Mouse (Mus musculus) subcutaneous adipose tissue, adult 2 months (tissue): ENCODE data around the gene Tmc8. TPM values are rescaled to one million over a fixed set of nuclear protein-coding genes. Genes with fewer than 3 reads are reported as not detected.

Experiments
- polyA plus RNA-seq: library from polyadenylated mRNA; depleted of rRNA; stranded (reverse); fragments of >200 nt; gene quantifications from 2 replicates; pipeline ENCODE4 v1.2.3, GENCODE M21; 2012; ENCODE audit warnings: low replicate concordance; rRNA removed

Tmc8 gene
- polyA plus RNA-seq, result 7.0 and 14.5 TPM in 2 replicates

DNA sequence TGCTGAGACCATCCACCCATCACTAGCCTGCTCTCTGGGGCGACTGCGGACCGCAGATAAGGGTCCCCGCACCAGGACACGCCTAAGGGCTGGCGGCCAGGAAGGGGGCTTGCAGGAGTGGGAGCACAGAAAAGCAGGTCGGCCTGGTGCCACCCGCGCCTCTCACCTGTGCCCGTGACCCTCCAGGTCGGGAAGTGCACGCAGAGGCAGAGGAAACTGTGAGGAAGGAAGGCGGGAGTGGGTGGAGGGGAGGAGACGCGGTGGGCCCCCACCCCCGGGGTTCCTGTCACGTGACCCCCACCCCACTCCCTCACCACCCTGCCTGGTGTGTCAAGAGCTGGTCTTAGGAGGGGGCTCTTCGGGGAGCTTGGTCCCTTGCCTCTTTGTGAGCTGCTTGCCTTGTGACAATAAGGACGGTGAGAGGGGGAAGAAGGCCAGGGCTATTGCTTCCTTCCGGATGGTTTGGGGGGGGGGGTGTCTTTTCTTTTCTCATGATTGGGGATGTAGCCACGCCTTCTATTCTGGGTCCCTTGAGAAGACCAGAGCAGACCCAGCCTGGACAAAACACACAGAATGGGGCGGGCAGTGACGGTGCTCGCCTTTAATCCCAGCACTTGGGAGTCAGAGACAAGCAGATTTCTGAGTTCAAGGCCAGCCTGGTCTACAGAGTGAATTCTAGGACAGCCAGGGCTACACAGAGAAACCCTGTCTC is at the start of gene Tmc8, which contains the start of gene Tmc6:
TSS of gene Tmc8 (plus strand) at position 84 of the 712 bp plus-strand sequence.
TSS of gene Tmc6 (minus strand) at position 206 of the 712 bp plus-strand sequence.

DNA sequence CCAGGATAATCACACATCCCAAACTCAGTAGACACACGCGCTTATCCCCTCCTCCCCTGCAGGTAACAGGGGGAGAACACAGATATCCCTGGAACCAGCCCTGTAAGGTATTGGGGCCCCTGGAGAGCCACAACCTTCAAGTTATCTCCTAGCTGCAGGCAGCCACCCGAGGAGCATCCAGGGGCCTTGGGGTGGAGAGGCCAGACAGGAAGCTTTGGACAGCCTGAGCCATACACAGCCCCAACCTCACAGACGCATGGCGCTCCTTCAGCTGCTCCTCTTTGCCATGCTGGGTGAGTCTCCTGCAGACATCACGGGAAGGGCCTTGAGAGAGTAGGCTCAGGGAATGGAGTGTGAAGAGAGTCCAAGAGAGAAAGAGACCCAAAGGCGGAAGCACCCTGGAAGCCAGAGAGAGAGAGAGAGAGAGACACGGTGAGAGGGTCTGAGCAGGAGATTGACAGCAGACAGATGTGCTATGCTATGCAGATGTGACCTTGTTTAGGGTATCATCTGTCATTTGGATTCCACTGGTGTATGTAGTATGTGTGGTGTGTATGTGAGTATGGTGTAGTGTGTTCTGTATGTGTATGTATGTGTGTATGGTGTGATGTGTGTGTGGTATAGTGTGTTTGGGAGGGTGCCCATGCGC is 15.8 kb downstream of the Tmc8 start, which contains the start of gene 6030468B19Rik:
TSS of gene 6030468B19Rik (plus strand) at position 150 of the 649 bp plus-strand sequence.

DNA sequence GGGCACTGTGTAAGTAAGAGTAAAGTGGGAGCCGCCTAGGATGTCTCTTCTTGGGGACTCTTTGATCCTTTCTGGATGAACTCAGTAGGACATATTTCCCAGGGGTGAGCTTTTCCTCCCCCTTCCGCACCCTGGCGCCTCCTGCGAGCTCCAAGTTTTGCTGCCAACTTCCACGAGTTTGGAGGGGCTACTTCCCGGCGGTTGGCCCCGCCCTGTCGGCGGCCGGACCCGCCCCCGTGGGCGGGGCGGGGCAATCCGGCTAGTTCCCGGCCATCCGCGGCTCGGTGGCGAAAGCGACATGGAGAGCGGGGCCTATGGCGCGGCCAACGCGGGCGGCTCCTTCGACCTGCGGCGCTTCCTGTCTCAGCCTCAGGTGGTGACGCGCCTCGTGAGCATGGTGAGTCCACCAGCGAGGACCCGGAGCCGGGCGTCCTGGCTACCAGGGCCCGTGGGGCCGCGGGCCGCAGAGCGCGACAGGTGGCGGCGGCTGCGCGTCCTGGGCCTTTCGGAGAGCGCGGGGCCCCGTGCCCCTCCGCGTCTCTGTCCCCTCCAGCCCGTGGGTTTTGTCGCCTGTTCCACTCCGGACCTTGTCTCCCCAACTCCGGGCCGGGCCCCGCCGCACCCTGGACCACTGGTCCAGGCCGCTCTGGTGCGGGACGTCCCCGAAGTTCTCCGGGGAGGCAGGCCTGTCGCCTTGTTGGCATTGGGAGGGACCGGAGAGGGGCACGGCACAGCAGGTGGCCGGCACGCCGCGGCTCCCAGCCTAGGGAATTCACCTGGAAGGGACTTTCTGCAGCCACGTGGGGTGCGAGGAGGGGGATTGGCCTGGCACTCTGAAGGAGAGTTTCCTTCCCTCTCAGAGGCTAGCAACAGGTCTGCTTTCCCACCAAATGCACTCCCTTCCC is 27.8 kb downstream of the Tmc8 start, which contains the start of the genes Gm20708 and Syngr2:
TSS of gene Gm20708 (plus strand) at position 262 of the 905 bp plus-strand sequence.
TSS of gene Syngr2 (plus strand) at position 262 of the 905 bp plus-strand sequence.

DNA sequence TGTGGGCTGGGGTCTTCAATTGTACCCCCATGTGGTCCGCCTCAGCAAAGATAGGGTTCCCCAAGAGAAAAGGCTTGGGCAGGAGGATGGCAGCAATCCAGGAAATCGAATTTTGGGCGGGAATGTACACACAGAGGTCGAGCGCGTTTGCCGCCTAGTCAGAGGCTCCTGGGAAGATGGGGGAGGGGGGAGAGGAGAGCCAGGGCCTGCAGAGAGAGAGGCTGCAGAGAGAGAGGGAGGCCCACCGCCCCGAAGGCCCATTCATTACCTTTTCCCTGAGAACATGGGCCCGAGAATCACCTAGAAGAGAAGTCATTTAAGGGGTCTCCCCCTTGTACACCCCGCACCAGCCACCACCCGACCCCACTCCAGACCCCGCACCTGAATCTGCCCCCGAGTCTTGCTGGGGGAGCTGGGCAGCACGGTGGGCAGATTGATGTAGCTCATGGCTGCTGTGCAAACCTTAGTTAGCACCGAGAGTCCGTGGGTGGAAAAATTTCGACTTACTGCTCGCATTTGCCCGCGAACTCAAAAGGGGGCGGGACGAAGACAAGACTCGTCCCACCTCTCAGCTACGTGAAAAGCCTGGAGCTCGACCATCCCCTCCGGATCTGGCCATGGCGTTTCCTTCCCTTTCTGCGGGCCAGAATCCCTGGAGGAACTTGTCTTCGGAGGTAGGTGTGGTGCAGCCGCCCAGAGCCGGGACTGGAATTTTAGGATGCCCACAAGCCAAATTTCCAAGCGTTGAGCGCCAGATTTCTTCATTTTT is 43.6 kb downstream of the Tmc8 start, which contains the start of the genes Afmid and Tk1:
TSS of gene Afmid (plus strand) at position 592 of the 769 bp plus-strand sequence.
TSS of gene Tk1 (minus strand) at position 760 of the 769 bp plus-strand sequence.

Other genes with a start within 250 kb of the Tmc8 start
- gene Tnrc6c, start 127.8 kb upstream of the Tmc8 start, polyA plus RNA-seq, result 20.3 and 38.3 TPM in 2 replicates
- 34.4 and 55.4 TPM in 2 replicates for gene Tmc6, start 122 bp downstream of the Tmc8 start, polyA plus RNA-seq
- gene 6030468B19Rik, start 15.6 kb downstream of the Tmc8 start, polyA plus RNA-seq, result 0.12 TPM in 1 of 2 replicates, not detected in the other
- gene Gm20708, start 27.6 kb downstream of the Tmc8 start, polyA plus RNA-seq, result 0.13 TPM in 1 of 2 replicates, not detected in the other
- 104 and 140 TPM in 2 replicates for gene Syngr2, start 27.6 kb downstream of the Tmc8 start, polyA plus RNA-seq
- gene Afmid, start 43.8 kb downstream of the Tmc8 start, polyA plus RNA-seq, result 5.9 and 9.7 TPM in 2 replicates
- 4.8 and 39.0 TPM in 2 replicates for gene Tk1, start 44.0 kb downstream of the Tmc8 start, polyA plus RNA-seq
- gene Birc5, start 67.2 kb downstream of the Tmc8 start, polyA plus RNA-seq, result 1.3 and 9.5 TPM in 2 replicates
- gene Tmem235, start 78.7 kb downstream of the Tmc8 start, polyA plus RNA-seq, result not detected in 2 replicates
- 12.1 and 13.3 TPM in 2 replicates for gene Tha1, start 91.4 kb downstream of the Tmc8 start, polyA plus RNA-seq
- 8.3 and 24.4 TPM in 2 replicates for gene Socs3, start 188.0 kb downstream of the Tmc8 start, polyA plus RNA-seq
- gene Pgs1, start 204.2 kb downstream of the Tmc8 start, polyA plus RNA-seq, result 47.5 and 54.3 TPM in 2 replicates